Mouse (Mus musculus) heart, adult 2 months (tissue): Measurements from ENCODE around the gene Hcst.

ENCODE experiments used
- CTCF ChIP-seq: fragments of 200-600 bp; IDR thresholded peaks from 2 replicates; pipeline ENCODE4 v1.8.1; 2022; ENCODE audit warnings: antibody characterized with exemption, mild to moderate bottlenecking, moderate library complexity
- EP300 ChIP-seq: fragments of 200-500 bp; IDR thresholded peaks from 2 replicates; pipeline ENCODE4 v1.6.1; 2011; ENCODE audit warnings: low read depth, low read length, control low read depth; ENCODE audit not compliant: insufficient read depth
- POLR2A ChIP-seq: fragments of 200-500 bp; IDR thresholded peaks from 2 replicates; pipeline ENCODE4 v1.6.1; 2011; ENCODE audit warnings: mild to moderate bottlenecking, low read depth, low read length, control low read depth; ENCODE audit not compliant: insufficient read depth

DNA sequence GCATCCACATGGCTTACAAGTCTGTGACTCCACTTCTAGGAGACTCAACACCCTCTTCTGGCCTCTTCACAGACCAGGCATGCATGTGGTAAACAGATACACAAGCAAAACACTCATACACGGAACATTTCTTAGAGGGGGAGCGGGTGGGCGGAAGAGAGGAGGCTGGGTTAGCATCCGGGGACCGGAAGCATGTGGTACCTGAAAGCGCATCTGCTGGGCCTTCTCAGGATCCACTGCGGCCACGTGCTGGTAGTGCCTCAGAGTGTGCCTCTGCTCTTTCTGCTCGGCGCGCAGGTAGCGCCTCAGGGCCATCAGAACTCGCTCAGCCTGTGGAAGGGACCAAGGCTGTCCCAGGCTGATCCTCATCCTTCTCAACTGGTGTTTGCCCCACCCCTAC is 20.1 kb upstream of the Hcst start:
- TF ChIP-seq CTCF, result no peak
- TF ChIP-seq EP300, result no peak
- no peak for TF ChIP-seq POLR2A
